32 mouse cellular contexts compared by ENCODE assay signal in genomic region chr6:126427208-126427607, GRCm38 (mm10).
"Had no signal": no experiment of that assay in that cellular context is flagged by ENCODE, and none has a peak within 500 bp of the region (broad histone marks: within the 10 kb centered on the region; RNA-seq: fewer than 3 reads in every experiment).

No protein-coding gene starts in this region.

- H3K9ac ChIP-seq: heart, embryonic 12.5 days; heart, embryonic 13.5 days; heart, embryonic 15.5 days; hindbrain, embryonic 12.5 days; hindbrain, embryonic 13.5 days; hindbrain, embryonic 14.5 days; hindbrain, embryonic 15.5 days; intestine, embryonic 15.5 days; kidney, embryonic 15.5 days had no signal

- H3K9me3 ChIP-seq: heart, embryonic 10.5 days; heart, embryonic 12.5 days; heart, embryonic 13.5 days; heart, embryonic 15.5 days; hindbrain, embryonic 10.5 days; hindbrain, embryonic 12.5 days; hindbrain, embryonic 13.5 days; hindbrain, embryonic 15.5 days; intestine, embryonic 15.5 days; kidney, embryonic 15.5 days had no signal

- DNase-seq: heart, postnatal 10 days; heart, postnatal 14 days; heart, postnatal 36 days; heart, postnatal 4 days; kidney, adult 11 months; kidney, adult 18-20 months; kidney, adult 2 months; kidney, adult 8-10 months; kidney, adult 9 months; kidney, postnatal 10 days; kidney, postnatal 14 days; kidney, postnatal 25 days; kidney, postnatal 36 days; kidney, postnatal 4 days; layer of hippocampus, adult 9-11 months; layer of hippocampus, postnatal 36 days had no signal

- H3K4me3 ChIP-seq: heart, embryonic 10.5 days; heart, embryonic 12.5 days; heart, embryonic 13.5 days; heart, embryonic 15.5 days; hindbrain, embryonic 10.5 days; hindbrain, embryonic 12.5 days; hindbrain, embryonic 13.5 days; hindbrain, embryonic 15.5 days; intestine, embryonic 15.5 days; kidney, embryonic 15.5 days; layer of hippocampus, adult 2 months; left cerebral cortex, adult 2 months had no signal

- H3K4me2 ChIP-seq: heart, embryonic 11.5 days; heart, embryonic 12.5 days; heart, embryonic 13.5 days; heart, embryonic 15.5 days; hindbrain, embryonic 12.5 days; hindbrain, embryonic 13.5 days; hindbrain, embryonic 14.5 days; hindbrain, embryonic 15.5 days; intestine, embryonic 15.5 days; kidney, embryonic 15.5 days had no signal

- H3K36me3 ChIP-seq: heart, embryonic 10.5 days; heart, embryonic 12.5 days; heart, embryonic 13.5 days; heart, embryonic 15.5 days; hindbrain, embryonic 10.5 days; hindbrain, embryonic 12.5 days; hindbrain, embryonic 13.5 days; hindbrain, embryonic 15.5 days; intestine, embryonic 15.5 days; kidney, embryonic 15.5 days had no signal

- H3K4me1 ChIP-seq: heart, embryonic 10.5 days; heart, embryonic 12.5 days; heart, embryonic 13.5 days; heart, embryonic 15.5 days; hindbrain, embryonic 10.5 days; hindbrain, embryonic 12.5 days; hindbrain, embryonic 13.5 days; hindbrain, embryonic 15.5 days; intestine, embryonic 15.5 days; kidney, embryonic 15.5 days had no signal

- H3K27ac ChIP-seq: heart, embryonic 10.5 days; heart, embryonic 13.5 days; heart, embryonic 15.5 days; hindbrain, embryonic 10.5 days; hindbrain, embryonic 12.5 days; hindbrain, embryonic 13.5 days; hindbrain, embryonic 14.5 days; hindbrain, embryonic 15.5 days; hindbrain, postnatal 0 days; intestine, embryonic 15.5 days; kidney, embryonic 15.5 days; kidney, postnatal 0 days; layer of hippocampus, adult 2 months; left cerebral cortex, adult 2 months had no signal

- H3K27me3 ChIP-seq: heart, embryonic 12.5 days; heart, embryonic 13.5 days; heart, embryonic 15.5 days; hindbrain, embryonic 12.5 days; hindbrain, embryonic 13.5 days; hindbrain, embryonic 15.5 days; intestine, embryonic 15.5 days; kidney, embryonic 15.5 days had no signal
